ENCODE assay signal across 13 mouse cellular contexts in genomic region chr14:23522606-23523159, GRCm38 (mm10).
DNase-seq lines count a peak whose midpoint lies in the region; TF ChIP-seq lines count a peak whose summit lies in the region.
"Had no signal": no experiment of that assay in that cellular context is flagged by ENCODE, and none has a peak within 500 bp of the region (broad histone marks: within the 10 kb centered on the region; RNA-seq: fewer than 3 reads in every experiment).

No protein-coding gene starts in this region.

- 81% methylated on average over 4 of the region's 4 CpGs for WGBS in liver, adult 2 months

- no peak for TF ChIP-seq POLR2A in liver, adult 2 months (IDR thresholded peaks at IDR 0.05; ENCODE audit: extremely low read depth, insufficient read depth, low read length)
- no peak for TF ChIP-seq POLR2A in embryonic fibroblast, embryonic 13.5 days (IDR thresholded peaks at IDR 0.05; ENCODE audit: low read depth, low read length)

- no peaks in the 10 kb centered on the region for H3K36me3 ChIP-seq in liver, adult 2 months (ENCODE audit: control insufficient read depth, insufficient read depth, low read length)

- no peak overlapping the region for H3K4me3 ChIP-seq in liver, adult 2 months (ENCODE audit: insufficient read depth, low read depth, low read length)
- H3K4me3 ChIP-seq in embryonic fibroblast, embryonic 13.5 days (ENCODE audit: insufficient read depth, low read length), result no peak overlapping the region
- H3K4me3 ChIP-seq: megakaryocyte, embryonic 14.5 days had no signal

- TF ChIP-seq CTCF in liver, adult 2 months (IDR thresholded peaks at IDR 0.05; ENCODE audit: low read depth, low read length), result no peak
- no peak for TF ChIP-seq CTCF in embryonic fibroblast, embryonic 13.5 days (IDR thresholded peaks at IDR 0.05; ENCODE audit: borderline replicate concordance, insufficient read depth, low read length)

- peak; percentile 15 for DNase-seq in liver, adult 2 months (ENCODE audit: extremely low read depth, low read depth, low spot score)
- no peak for DNase-seq in liver
- peak; percentile 85 for DNase-seq in kidney, postnatal 10 days
- peak; percentile 62 for DNase-seq in lung, postnatal 36 days
- DNase-seq in urinary bladder, postnatal 10 days (ENCODE audit: low spot score), result no peak
- no peak for DNase-seq in c-Kit-positive CD71-positive TER-119-positive erythroid progenitor cells, embryonic 14.5 days (ENCODE audit: low spot score)
- DNase-seq in right cerebral cortex, postnatal 14 days, result no peak
- DNase-seq: cerebellum, adult 11-12 months; spleen, adult 18-20 months; thymus, postnatal 14 days had no signal

- no peak overlapping the region for H3K9ac ChIP-seq in liver, adult 2 months (ENCODE audit: low read depth, low read length)

- H3K4me1 ChIP-seq in liver, adult 2 months (ENCODE audit: control insufficient read depth, insufficient read depth, low read length), result no peaks in the 10 kb centered on the region
- H3K4me1 ChIP-seq in embryonic fibroblast, embryonic 13.5 days (ENCODE audit: control insufficient read depth, insufficient read depth, low read length), result no peaks in the 10 kb centered on the region
- H3K4me1 ChIP-seq: megakaryocyte, embryonic 14.5 days had no signal

- no peak overlapping the region for H3K27ac ChIP-seq in liver, adult 2 months (replicated peaks; ENCODE audit: insufficient read depth, low read depth, low read length)
- H3K27ac ChIP-seq in embryonic fibroblast, embryonic 13.5 days (ENCODE audit: insufficient read depth, low read length), result peak overlapping the region; percentile 25; the same call in 1 of the 2 replicates
- H3K27ac ChIP-seq: hindbrain, postnatal 0 days had no signal

- no peaks in the 10 kb centered on the region for H3K27me3 ChIP-seq in liver, adult 2 months (ENCODE audit: control insufficient read depth, insufficient read depth, low read length)
- H3K27me3 ChIP-seq: megakaryocyte, embryonic 14.5 days had no signal

- H3K79me2 ChIP-seq in liver, adult 2 months (ENCODE audit: control insufficient read depth, insufficient read depth, low read length), result no peaks in the 10 kb centered on the region

Comparison
In these comparisons a context has a peak if more than half of its experiments do, and no peak if none do; other contexts are left out.
1. DNase-seq: peak in liver, adult 2 months (single experiment), kidney, postnatal 10 days (single experiment) and lung, postnatal 36 days (single experiment); none in liver (single experiment), urinary bladder, postnatal 10 days (single experiment), c-Kit-positive CD71-positive TER-119-positive erythroid progenitor cells, embryonic 14.5 days (single experiment) and right cerebral cortex, postnatal 14 days (single experiment).